Mouse (Mus musculus) MEL (cell line): ENCODE measurements around the gene Cox4i1. TPM values are rescaled to one million over a fixed set of nuclear protein-coding genes. Genes with fewer than 3 reads are reported as not detected.

Experiments
- DNase-seq: peaks from one replicate; pipeline ENCODE4 v3.0.0; 2011; ENCODE audit warnings: low read depth, low spot score
- H3K27ac ChIP-seq: 2 replicates; pipeline ENCODE4 v1.5.1; 2012; ENCODE audit warnings: low read depth, mild to moderate bottlenecking, control low read depth, low read length, moderate library complexity; ENCODE audit not compliant: control insufficient read depth
- H3K27me3 ChIP-seq, 2 experiments: fragments of 150-350 bp in 1 of 2; sonication (generic) in 1 of 2; 2 replicates each; pipeline ENCODE4 v1.6.1; 2012; ENCODE audit warnings: low read length in 2 of 2, mild to moderate bottlenecking in 2 of 2, improper control_type of control experiment in 1 of 2, moderate library complexity in 1 of 2; ENCODE audit not compliant: insufficient read depth in 2 of 2, control insufficient read depth in 1 of 2
- H3K36me3 ChIP-seq, 2 experiments: 2 replicates each; pipeline ENCODE4 v1.6.1; 2012 to 2014; ENCODE audit warnings: low read length in 2 of 2, improper control_type of control experiment in 1 of 2, inconsistent platforms in 1 of 2, mild to moderate bottlenecking in 1 of 2; ENCODE audit not compliant: insufficient read depth in 2 of 2, control insufficient read depth in 1 of 2
- H3K4me1 ChIP-seq, 2 experiments: fragments of 150-350 bp in 1 of 2; sonication (generic) in 1 of 2; 2 replicates each; pipeline ENCODE4 v1.6.1; 2012; ENCODE audit warnings: low read length in 2 of 2, improper control_type of control experiment in 1 of 2, mild to moderate bottlenecking in 1 of 2; ENCODE audit not compliant: insufficient read depth in 2 of 2, control insufficient read depth in 1 of 2
- H3K4me3 ChIP-seq, 2 experiments: fragments of 150-350 bp in 1 of 2; sonication (generic) in 1 of 2; 2 replicates each; pipeline ENCODE4 v1.5.1; 2012; ENCODE audit warnings: low read depth in 2 of 2, low read length in 2 of 2, mild to moderate bottlenecking in 2 of 2, moderate library complexity in 2 of 2, control low read depth in 1 of 2, improper control_type of control experiment in 1 of 2; ENCODE audit not compliant: control insufficient read depth in 1 of 2, insufficient read depth in 1 of 2
- H3K79me2 ChIP-seq: 2 replicates; pipeline ENCODE4 v1.6.1; 2012; ENCODE audit warnings: mild to moderate bottlenecking, low read length, moderate library complexity; ENCODE audit not compliant: control insufficient read depth, poor library complexity, insufficient read depth
- H3K9ac ChIP-seq: 2 replicates; pipeline ENCODE4 v1.6.1; 2012; ENCODE audit warnings: low read depth, mild to moderate bottlenecking, control low read depth, low read length, moderate library complexity; ENCODE audit not compliant: control insufficient read depth, poor library complexity, severe bottlenecking
- H3K9me3 ChIP-seq: fragments of 150-350 bp; sonication (generic); replicated peaks from 2 replicates; pipeline ENCODE4 v1.6.1; 2012; ENCODE audit warnings: mild to moderate bottlenecking, low read length, improper control_type of control experiment, moderate library complexity; ENCODE audit not compliant: insufficient read depth
- BHLHE40 ChIP-seq: IDR thresholded peaks from 2 replicates; pipeline ENCODE4 v1.6.1; 2012; ENCODE audit warnings: low read depth, mild to moderate bottlenecking, inconsistent platforms, low read length, improper control_type of control experiment, borderline replicate concordance
- CHD1 ChIP-seq: IDR thresholded peaks from 2 replicates; pipeline ENCODE4 v1.6.1; 2012; ENCODE audit warnings: low read depth, mild to moderate bottlenecking, inconsistent platforms, low read length, improper control_type of control experiment
- E2F4 ChIP-seq: IDR thresholded peaks from 2 replicates; pipeline ENCODE4 v1.6.1; 2011; ENCODE audit warnings: low read depth, low read length, improper control_type of control experiment, borderline replicate concordance
- ETS1 ChIP-seq: IDR thresholded peaks from 2 replicates; pipeline ENCODE4 v1.6.1; 2012; ENCODE audit warnings: low read depth, mild to moderate bottlenecking, inconsistent platforms, low read length, improper control_type of control experiment, moderate library complexity
- GATA1 ChIP-seq: IDR thresholded peaks from 2 replicates; pipeline ENCODE4 v1.6.1; 2011; ENCODE audit warnings: low read depth, low read length, improper control_type of control experiment
- HCFC1 ChIP-seq: IDR thresholded peaks from 2 replicates; pipeline ENCODE4 v1.6.1; 2012; ENCODE audit warnings: low read depth, mild to moderate bottlenecking, inconsistent platforms, low read length, improper control_type of control experiment, moderate library complexity
- JUND ChIP-seq: IDR thresholded peaks from 2 replicates; pipeline ENCODE4 v1.6.1; 2011; ENCODE audit warnings: low read depth, mild to moderate bottlenecking, improper control_type of control experiment, low read length
- MAZ ChIP-seq: IDR thresholded peaks from 2 replicates; pipeline ENCODE4 v1.6.1; 2012; ENCODE audit warnings: low read depth, mild to moderate bottlenecking, inconsistent platforms, low read length, improper control_type of control experiment
- MYB ChIP-seq: IDR thresholded peaks from 2 replicates; pipeline ENCODE4 v1.6.1; 2011; ENCODE audit warnings: mild to moderate bottlenecking, low read depth, low read length, improper control_type of control experiment
- NRF1 ChIP-seq: IDR thresholded peaks from 2 replicates; pipeline ENCODE4 v1.6.1; 2014; ENCODE audit warnings: low read depth, mild to moderate bottlenecking, inconsistent platforms, low read length, improper control_type of control experiment, moderate library complexity; ENCODE audit not compliant: poor library complexity, insufficient read depth, severe bottlenecking
- POLR2AphosphoS2 ChIP-seq: IDR thresholded peaks from 2 replicates; pipeline ENCODE4 v1.6.1; 2011; ENCODE audit warnings: low read length, improper control_type of control experiment
- POLR2AphosphoS5 ChIP-seq: IDR thresholded peaks from 2 replicates; pipeline ENCODE4 v1.6.1; 2012; ENCODE audit warnings: low read depth, borderline replicate concordance, mild to moderate bottlenecking, inconsistent platforms, low read length, moderate library complexity, mixed read lengths
- RCOR1 ChIP-seq: IDR thresholded peaks from 2 replicates; pipeline ENCODE4 v1.6.1; 2012; ENCODE audit warnings: low read depth, mild to moderate bottlenecking, inconsistent platforms, low read length, improper control_type of control experiment
- SIN3A ChIP-seq: IDR thresholded peaks from 2 replicates; pipeline ENCODE4 v1.6.1; 2012; ENCODE audit warnings: low read length, improper control_type of control experiment, inconsistent platforms
- SMC3 ChIP-seq: IDR thresholded peaks from 2 replicates; pipeline ENCODE4 v1.6.1; 2011; ENCODE audit warnings: low read depth, low read length, improper control_type of control experiment
- TBP ChIP-seq: IDR thresholded peaks from 2 replicates; pipeline ENCODE4 v1.8.0; 2011; ENCODE audit warnings: low read depth, low read length, improper control_type of control experiment
- TCF12 ChIP-seq: IDR thresholded peaks from 2 replicates; pipeline ENCODE4 v1.6.1; 2014; ENCODE audit warnings: low read depth, mild to moderate bottlenecking, inconsistent platforms, low read length, improper control_type of control experiment, moderate library complexity
- USF1 ChIP-seq: IDR thresholded peaks from 2 replicates; pipeline ENCODE4 v1.6.1; 2014; ENCODE audit warnings: low read depth, mild to moderate bottlenecking, inconsistent platforms, low read length, improper control_type of control experiment, moderate library complexity
- USF2 ChIP-seq, 2 experiments: IDR thresholded peaks; 2 replicates each; pipeline ENCODE4 v1.6.1; 2011 to 2012; ENCODE audit warnings: improper control_type of control experiment in 2 of 2, low read length in 2 of 2, borderline replicate concordance in 1 of 2, inconsistent platforms in 1 of 2, low read depth in 1 of 2, mild to moderate bottlenecking in 1 of 2; ENCODE audit not compliant: insufficient read depth in 1 of 2
- ZC3H11A ChIP-seq: IDR thresholded peaks from 2 replicates; pipeline ENCODE4 v1.6.1; 2012; ENCODE audit warnings: low read depth, mild to moderate bottlenecking, inconsistent platforms, low read length, improper control_type of control experiment
- ZKSCAN1 ChIP-seq: IDR thresholded peaks from 2 replicates; pipeline ENCODE4 v1.6.1; 2012; ENCODE audit warnings: low read depth, mild to moderate bottlenecking, inconsistent platforms, low read length, improper control_type of control experiment, moderate library complexity
- ZMIZ1 ChIP-seq: IDR thresholded peaks from 2 replicates; pipeline ENCODE4 v1.6.1; 2012; ENCODE audit warnings: low read depth, mild to moderate bottlenecking, inconsistent platforms, low read length, improper control_type of control experiment, moderate library complexity
- ZNF384 ChIP-seq: IDR thresholded peaks from 2 replicates; pipeline ENCODE4 v1.6.1; 2012; ENCODE audit warnings: low read depth, mild to moderate bottlenecking, inconsistent platforms, low read length, improper control_type of control experiment
- polyA plus RNA-seq, 2 experiments: library from polyadenylated mRNA; stranded (reverse) in 1 of 2; unstranded in 1 of 2; fragments of >175 nt in 1 of 2; fragments of >200 nt in 1 of 2; gene quantifications; 2 replicates each; pipeline versions ENCODE4 v1.2.1 to v1.2.4; 2012; ENCODE audit warnings: low replicate concordance in 2 of 2, low read depth in 1 of 2; ENCODE audit not compliant: insufficient read length in 2 of 2, insufficient read depth in 1 of 2, missing spikeins in 1 of 2
- total RNA-seq: library from RNA; depleted of rRNA; stranded (reverse); fragments of 300-350 nt; gene quantifications from 2 replicates; pipeline ENCODE4 v1.2.3, GENCODE M21; 2012

Gene Cox4i1
- total and polyA plus RNA-seq, 3 experiments, result 1,011 to 2,173 (median 1,431) TPM

- H3K27me3 ChIP-seq, result no peaks in the 10 kb centered on the region
These were observed 19.8 kb downstream of the Cox4i1 start for GRCm38 (mm10) chr8:120687786-120688185.

GRCm38 (mm10) chr8:120688511-120688910 is 20.5 kb downstream of the Cox4i1 start:
- H3K9me3 ChIP-seq, result no peaks in the 10 kb centered on the region
- no peaks in the 10 kb centered on the region for H3K36me3 ChIP-seq
- no peak overlapping the region for H3K27ac ChIP-seq
- no peak overlapping the region for H3K9ac ChIP-seq
- H3K4me3 ChIP-seq, result no peak overlapping the region
- TF ChIP-seq ZMIZ1 (no peak), POLR2AphosphoS2 (no peak), BHLHE40 (no peak), TBP (no peak), NRF1 (no peak), POLR2AphosphoS5 (no peak), USF2 (IDR thresholded peaks at IDR 0.05; ENCODE audit: borderline replicate concordance in 1 of 2, insufficient read depth in 1 of 2, low read depth in 1 of 2, low read length in 2 of 2) (no peak), ZKSCAN1 (no peak), ETS1 (no peak), SMC3 (no peak), SIN3A (no peak), CHD1 (no peak), RCOR1 (no peak)
- H3K27me3 ChIP-seq, result no peaks in the 10 kb centered on the region
- no peaks in the 10 kb centered on the region for H3K79me2 ChIP-seq
- H3K4me1 ChIP-seq, result no peaks in the 10 kb centered on the region
- DNase-seq, result no peak

More at GRCm38 (mm10) chr8:120687786-120688185, 19.8 kb downstream of the Cox4i1 start:
- no peak for TF ChIP-seq ZNF384
- TF ChIP-seq E2F4, result no peak
- TF ChIP-seq ETS1, result no peak
- TF ChIP-seq ZMIZ1, result no peak
- no peak for TF ChIP-seq TCF12
- no peak for TF ChIP-seq MAZ
- TF ChIP-seq USF1, result no peak
- TF ChIP-seq SMC3, result no peak
- TF ChIP-seq GATA1, result no peak
- TF ChIP-seq ZC3H11A, result no peak
- no peak for TF ChIP-seq JUND
- TF ChIP-seq MYB, result no peak
- no peak for TF ChIP-seq POLR2AphosphoS2
- TF ChIP-seq BHLHE40, result no peak
- TF ChIP-seq HCFC1, result no peak
- no peaks in the 10 kb centered on the region for H3K4me1 ChIP-seq
- no peak overlapping the region for H3K27ac ChIP-seq
- no peak overlapping the region for H3K9ac ChIP-seq
- no peak for DNase-seq
- H3K9me3 ChIP-seq, result no peaks in the 10 kb centered on the region
- no peaks in the 10 kb centered on the region for H3K79me2 ChIP-seq
- H3K4me3 ChIP-seq, result no peak overlapping the region
- no peaks in the 10 kb centered on the region for H3K36me3 ChIP-seq
